Mouse (Mus musculus) kidney, postnatal 25 days (tissue): Measurements from ENCODE around the gene Meioc.
"Not testable (repeated sequence)": the region's sequence is repeated elsewhere in the genome, so short reads cannot be mapped to it uniquely, and the experiment has no call there.

ENCODE experiments used
- DNase-seq, 2 experiments: peaks; one replicate each; pipeline ENCODE4 v3.0.0; 2021; ENCODE audit warnings: mixed read lengths in 2 of 2

Gene Meioc

DNA sequence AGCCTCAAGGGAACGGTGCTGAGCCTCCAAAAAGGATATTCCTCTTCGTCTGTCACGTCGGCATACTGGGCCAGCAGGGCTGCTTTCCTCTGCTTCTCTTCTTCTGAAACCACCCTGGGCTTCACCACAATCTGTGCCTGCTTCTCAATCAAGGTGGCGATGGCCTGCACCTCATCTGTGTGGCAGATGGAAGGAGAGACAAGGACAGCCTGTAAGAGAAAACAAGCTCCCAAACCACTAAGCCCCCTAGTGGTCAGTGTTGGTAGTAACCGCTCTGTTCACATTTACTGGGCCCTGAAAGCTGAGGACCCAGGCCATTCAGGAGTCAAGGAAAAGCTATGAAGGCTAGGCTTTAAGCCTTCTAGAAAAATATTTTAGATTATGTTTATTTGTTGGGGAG, 26.6 kb downstream of the Meioc start:
- peak; percentile 56 to 82 for DNase-seq

DNA sequence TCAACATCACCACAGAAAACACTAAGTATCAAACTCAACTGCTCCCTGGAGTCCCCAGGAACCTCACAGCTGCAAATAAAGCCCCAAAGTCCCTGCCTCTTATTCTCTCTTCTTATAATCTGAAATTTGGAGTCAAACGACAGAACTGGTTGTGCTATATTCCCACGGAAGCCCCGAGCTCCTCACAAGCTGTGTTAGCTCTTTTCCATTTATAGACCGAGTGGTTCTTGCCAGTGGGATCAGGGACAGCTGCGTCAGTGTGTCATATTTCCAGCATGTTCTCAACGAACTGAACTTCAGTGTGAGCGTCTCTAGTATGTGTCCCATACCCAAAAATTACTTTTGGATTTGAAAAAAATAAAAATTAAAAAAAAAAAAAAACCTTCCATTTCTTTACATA, 31.8 kb downstream of the Meioc start:
- no peak for DNase-seq

- peak; percentile 87 to 92 for DNase-seq
These were observed 34.0 kb downstream of the Meioc start, which contains the start of gene Ccdc43 for GRCm38 (mm10) chr11:102697338-102698017. Gene Ccdc43, minus strand, starts transcription at chr11:102697782.

DNA sequence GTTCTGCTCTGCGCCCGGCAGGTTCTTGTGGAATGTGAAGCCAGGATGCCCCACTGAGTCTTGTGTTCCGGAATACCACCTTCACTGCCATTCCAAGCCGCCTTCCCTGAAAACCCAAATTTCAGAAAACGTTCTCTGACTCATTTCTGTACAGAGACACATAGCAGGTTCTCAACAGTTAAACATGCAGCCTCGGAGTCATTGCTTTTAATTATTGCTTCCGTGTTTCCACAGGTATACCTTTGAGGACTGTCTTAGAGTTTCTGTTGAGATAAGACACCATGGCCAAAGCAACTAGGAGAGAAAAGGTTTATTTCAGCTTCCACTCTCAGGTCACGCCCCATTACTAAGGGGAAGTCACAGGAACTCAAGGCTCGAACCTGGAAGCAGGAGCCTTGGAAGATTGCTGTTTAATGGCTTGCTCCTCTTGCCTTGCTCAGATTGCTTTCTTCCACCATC, 34.5 kb downstream of the Meioc start:
- DNase-seq, result no peak

DNA sequence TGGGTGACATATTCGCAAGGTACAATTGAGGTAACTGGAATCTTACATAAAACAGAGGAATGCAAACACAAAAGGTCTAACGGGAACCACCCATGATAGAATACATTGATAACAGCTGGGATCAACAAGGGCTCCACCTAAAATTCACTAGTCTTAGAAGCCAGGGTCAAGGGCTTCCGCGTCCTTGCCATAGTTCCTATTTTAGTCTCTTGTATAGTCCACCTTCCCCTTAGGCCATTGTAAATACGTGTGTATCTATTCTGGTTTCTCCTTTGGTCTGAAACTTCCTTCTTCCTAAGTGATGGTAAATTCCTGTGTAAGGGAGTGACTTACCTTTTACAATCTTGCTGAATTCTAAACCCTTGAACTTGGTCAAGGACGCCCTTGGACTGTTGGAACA, 38.7 kb downstream of the Meioc start:
- DNase-seq, result not testable (repeated sequence)

- DNase-seq, result no peak
These were observed 48.9 kb downstream of the Meioc start for GRCm38 (mm10) chr11:102712411-102712810.

- DNase-seq, result not testable (repeated sequence)
These were observed 51.1 kb downstream of the Meioc start for GRCm38 (mm10) chr11:102714578-102714977.

DNA sequence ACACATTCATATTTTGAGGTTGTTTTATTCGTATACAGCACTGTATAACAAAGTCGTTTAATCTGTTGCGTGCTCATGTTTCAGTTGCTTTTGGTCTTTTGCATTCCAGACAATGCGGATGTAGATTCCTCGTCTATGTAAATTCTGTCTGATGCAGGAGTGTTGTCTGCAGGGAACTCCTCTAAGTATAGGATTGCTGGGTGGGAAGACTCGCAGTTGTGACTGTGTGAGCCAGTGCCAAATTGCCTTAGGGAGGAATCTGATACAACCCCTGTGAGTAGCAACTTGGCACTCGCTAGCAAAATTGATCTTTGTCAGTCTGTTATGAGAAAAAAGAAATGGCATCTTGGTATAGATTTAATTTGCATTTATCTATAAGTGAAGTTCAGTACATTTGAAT, 52.6 kb downstream of the Meioc start:
- DNase-seq, result no peak

GRCm38 (mm10) chr11:102725574-102725973, 62.1 kb downstream of the Meioc start:
- DNase-seq, result peak in 1 of 2 experiments; percentile 25

- peak; percentile 41 to 50 for DNase-seq
These were observed 65.1 kb downstream of the Meioc start for GRCm38 (mm10) chr11:102728614-102729013.

DNA sequence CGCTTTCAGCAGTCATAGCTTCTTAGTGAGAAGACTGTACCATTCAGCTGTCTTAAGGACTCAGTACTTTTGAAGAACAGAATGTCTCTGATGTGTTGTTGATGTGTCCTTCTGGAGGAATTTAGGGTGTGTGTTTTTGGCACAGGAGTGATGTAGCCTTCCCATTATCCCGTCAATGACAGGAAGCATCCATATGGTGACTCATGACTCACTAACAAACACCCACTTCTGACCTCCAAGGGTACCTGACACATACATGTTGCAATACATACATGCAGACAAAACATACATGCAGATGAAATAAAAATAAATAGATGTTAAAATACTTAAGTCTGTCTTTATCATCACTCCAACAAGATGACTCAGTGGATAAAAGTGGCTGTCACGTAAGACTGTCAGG, 66.3 kb downstream of the Meioc start:
- DNase-seq, result no peak

DNA sequence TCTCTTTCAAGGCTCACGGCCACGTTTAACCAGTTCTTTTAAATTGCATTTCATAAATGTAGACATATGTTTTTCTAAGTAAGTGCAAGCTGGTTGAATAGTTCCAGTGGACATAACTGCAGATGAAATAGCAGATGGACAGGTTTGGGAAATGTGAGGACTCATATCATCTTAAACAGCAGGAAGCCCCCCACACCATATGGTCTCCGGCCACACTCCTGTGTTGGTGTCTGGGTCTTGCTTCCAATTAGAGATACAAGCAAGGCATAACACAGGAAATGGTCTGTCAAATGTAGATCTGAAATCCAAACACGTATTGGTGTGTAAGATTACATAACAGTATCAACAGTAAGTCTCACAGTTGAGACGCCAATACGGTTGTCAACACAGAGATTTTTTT, 67.8 kb downstream of the Meioc start:
- no peak for DNase-seq
